8 mouse cellular contexts compared by ENCODE assay signal in the genomic region with DNA sequence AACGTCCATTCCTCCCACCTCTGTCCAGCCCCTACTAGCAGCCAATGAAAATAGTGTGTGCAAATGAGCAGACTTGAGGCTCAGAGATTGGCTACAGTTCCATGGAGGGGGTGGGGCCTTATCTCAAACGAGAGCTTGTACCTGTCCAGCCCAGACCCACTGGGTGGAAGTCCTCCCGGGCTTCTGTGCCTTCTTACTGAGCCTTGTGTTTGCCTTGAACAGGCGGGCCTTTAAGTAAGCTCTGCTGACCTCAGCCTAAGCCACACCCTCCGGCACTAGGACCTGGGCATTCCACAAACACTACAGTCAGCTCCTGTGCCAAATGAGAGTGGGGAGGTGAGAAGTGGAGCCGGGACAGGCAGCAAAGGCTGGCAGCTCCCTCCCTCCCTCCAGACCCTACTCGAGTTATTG. TPM values are rescaled to one million over a fixed set of nuclear protein-coding genes. Genes with fewer than 3 reads are reported as not detected.
DNase-seq lines count a peak whose midpoint lies in the region; ATAC-seq and TF ChIP-seq lines count a peak whose summit lies in the region.

No protein-coding gene starts in this region.

- TF ChIP-seq CTCF in gastrocnemius, adult 2 months (IDR thresholded peaks at IDR 0.05): no peak
- TF ChIP-seq CTCF in thymus, adult 2 months (IDR thresholded peaks at IDR 0.05; ENCODE audit: borderline replicate concordance, control insufficient read depth, extremely low read depth, insufficient read depth, low read length, poor library complexity): no peak

- no peak overlapping the region for H3K27ac ChIP-seq in gastrocnemius, adult 2 months
- H3K27ac ChIP-seq in embryonic facial prominence, embryonic 11.5 days (replicated peaks; ENCODE audit: low read depth, low read length): peak overlapping the region; percentile 35
- H3K27ac ChIP-seq in hindbrain, embryonic 10.5 days: 0 out of 2 replicates have a peak overlapping the region, but pooled peaks have one; percentile 76
- peak overlapping the region; percentile 57 for H3K27ac ChIP-seq in limb, embryonic 12.5 days
- no peak overlapping the region for H3K27ac ChIP-seq in midbrain, embryonic 12.5 days (replicated peaks)
- H3K27ac ChIP-seq in thymus, adult 2 months (ENCODE audit: control insufficient read depth, insufficient read depth, low read length): no peak overlapping the region

- intact Hi-C loops in gastrocnemius, adult 2 months (cut with DNase I): loop anchor here (2.0 kb wide), 1 partner anchor 17 kb away; no protein-coding TSS in a partner anchor
- intact Hi-C loops in gastrocnemius, postnatal 36 days (cut with DNase I): no loop called here

- peak overlapping the region; percentile 10; the same call in 1 of the 2 replicates for H3K4me2 ChIP-seq in embryonic facial prominence, embryonic 11.5 days (ENCODE audit: low read depth, low read length)
- no peak overlapping the region for H3K4me2 ChIP-seq in limb, embryonic 12.5 days
- no peak overlapping the region for H3K4me2 ChIP-seq in midbrain, embryonic 12.5 days (replicated peaks)

- peaks cover 13% of the 10 kb centered on the region for H3K4me1 ChIP-seq in embryonic facial prominence, embryonic 11.5 days (ENCODE audit: control insufficient read depth, insufficient read depth, low read length)
- H3K4me1 ChIP-seq in hindbrain, embryonic 10.5 days (replicated peaks): peaks cover 100% of the 10 kb centered on the region
- peaks cover 44% of the 10 kb centered on the region for H3K4me1 ChIP-seq in limb, embryonic 12.5 days (replicated peaks)
- H3K4me1 ChIP-seq in midbrain, embryonic 12.5 days: peaks cover 53% of the 10 kb centered on the region
- H3K4me1 ChIP-seq in thymus, adult 2 months (replicated peaks; ENCODE audit: control insufficient read depth, insufficient read depth, low read length): peaks cover 29% of the 10 kb centered on the region

- H3K36me3 ChIP-seq in embryonic facial prominence, embryonic 11.5 days (replicated peaks; ENCODE audit: control insufficient read depth, insufficient read depth, low read depth, low read length): no peaks in the 10 kb centered on the region
- peaks cover 3% of the 10 kb centered on the region; the same call in 1 of the 2 replicates for H3K36me3 ChIP-seq in hindbrain, embryonic 10.5 days
- no peaks in the 10 kb centered on the region for H3K36me3 ChIP-seq in limb, embryonic 12.5 days
- no peaks in the 10 kb centered on the region for H3K36me3 ChIP-seq in midbrain, embryonic 12.5 days
- no peaks in the 10 kb centered on the region for H3K36me3 ChIP-seq in thymus, adult 2 months (ENCODE audit: control insufficient read depth, insufficient read depth, low read length)

- peak; percentile 56 for DNase-seq in gastrocnemius, adult 2 months
- no peak for DNase-seq in gastrocnemius, postnatal 36 days
- peak; percentile 83 for DNase-seq in embryonic facial prominence, embryonic 11.5 days (ENCODE audit: low spot score)
- DNase-seq in hindbrain, embryonic 10.5 days (ENCODE audit: low spot score): peak; percentile 69
- no peak for DNase-seq in thymus, postnatal 4 days
- DNase-seq in thymus, adult 2 months: no peak

- TF ChIP-seq POLR2A in thymus, adult 2 months (IDR thresholded peaks at IDR 0.05; ENCODE audit: control insufficient read depth, extremely low read depth, insufficient read depth, low read length, poor library complexity): no peak

- H3K9me3 ChIP-seq in embryonic facial prominence, embryonic 11.5 days (replicated peaks; ENCODE audit: control insufficient read depth, low read length): no peaks in the 10 kb centered on the region
- no peaks in the 10 kb centered on the region for H3K9me3 ChIP-seq in hindbrain, embryonic 10.5 days
- no peaks in the 10 kb centered on the region for H3K9me3 ChIP-seq in limb, embryonic 12.5 days
- H3K9me3 ChIP-seq in midbrain, embryonic 12.5 days: no peaks in the 10 kb centered on the region

- 4% methylated on average over 7 of the region's 7 CpGs for WGBS in embryonic facial prominence, embryonic 11.5 days
- 4% methylated on average over 7 of the region's 7 CpGs for WGBS in hindbrain, embryonic 10.5 days
- 1% methylated on average over 7 of the region's 7 CpGs for WGBS in limb, embryonic 12.5 days
- 4% methylated on average over 7 of the region's 7 CpGs for WGBS in midbrain, embryonic 12.5 days
- WGBS in thymus, adult 2 months: 64% methylated on average over 7 of the region's 7 CpGs

- no peaks in the 10 kb centered on the region for H3K27me3 ChIP-seq in embryonic facial prominence, embryonic 11.5 days (ENCODE audit: control insufficient read depth, insufficient read depth, low read length)
- H3K27me3 ChIP-seq in hindbrain, embryonic 10.5 days (ENCODE audit: insufficient read depth, poor library complexity, severe bottlenecking): peaks cover 19% of the 10 kb centered on the region
- H3K27me3 ChIP-seq in limb, embryonic 12.5 days: peaks cover 8% of the 10 kb centered on the region; the same call in 1 of the 2 replicates
- H3K27me3 ChIP-seq in midbrain, embryonic 12.5 days: no peaks in the 10 kb centered on the region
- H3K27me3 ChIP-seq in thymus, adult 2 months (ENCODE audit: control insufficient read depth, insufficient read depth, low read length): no peaks in the 10 kb centered on the region

- H3K9ac ChIP-seq in embryonic facial prominence, embryonic 11.5 days (replicated peaks; ENCODE audit: low read length): no peak overlapping the region; the same call in 1 of the 2 replicates
- H3K9ac ChIP-seq in limb, embryonic 12.5 days (replicated peaks): no peak overlapping the region
- no peak overlapping the region for H3K9ac ChIP-seq in midbrain, embryonic 12.5 days (replicated peaks)

- H3K4me3 ChIP-seq in gastrocnemius, adult 2 months: no peak overlapping the region
- no peak overlapping the region for H3K4me3 ChIP-seq in embryonic facial prominence, embryonic 11.5 days (ENCODE audit: low read depth, low read length)
- peak overlapping the region; percentile 1; the same call in 1 of the 2 replicates for H3K4me3 ChIP-seq in hindbrain, embryonic 10.5 days
- no peak overlapping the region for H3K4me3 ChIP-seq in limb, embryonic 12.5 days (replicated peaks)
- H3K4me3 ChIP-seq in midbrain, embryonic 12.5 days: no peak overlapping the region
- no peak overlapping the region for H3K4me3 ChIP-seq in thymus, adult 2 months (ENCODE audit: control insufficient read depth, insufficient read depth, low read length)

- ATAC-seq in embryonic facial prominence, embryonic 11.5 days (replicated peaks; ENCODE audit: insufficient number of reproducible peaks, low FRiP score, low TSS enrichment, low read depth): peak; percentile 85
- ATAC-seq in limb, embryonic 12.5 days (ENCODE audit: insufficient number of reproducible peaks, insufficient read depth, low FRiP score, low TSS enrichment, low read depth): peak; percentile 87
- ATAC-seq in midbrain, embryonic 12.5 days (ENCODE audit: low FRiP score, low read depth): peak; percentile 39; the same call in 1 of the 2 replicates

RNA-seq across cellular contexts. Expression of a gene that starts 12.3 kb away (rescaled TPM):
- total RNA-seq in gastrocnemius, adult 2 months (2021): 1 to 10 TPM; 6.6 to 8.8 TPM
- total RNA-seq in gastrocnemius, postnatal 36 days (2021): 1 to 10 TPM; 5.6 to 8.9 TPM
- polyA plus RNA-seq in embryonic facial prominence, embryonic 11.5 days (2014; fragmentation: Nextera tagmentation; extraction: Ambion mirVana): 1.5 and 1.8 TPM in 2 replicates
- polyA plus RNA-seq in hindbrain, embryonic 10.5 days (2016; fragmentation: Nextera tagmentation; extraction: Ambion mirVana): 1.6 and 2.4 TPM in 2 replicates
- polyA plus RNA-seq in limb, embryonic 12.5 days (2016; fragmentation: Nextera tagmentation; extraction: Ambion mirVana): 1.2 and 1.4 TPM in 2 replicates
- 3.0 TPM in 2 replicates for polyA plus RNA-seq in midbrain, embryonic 12.5 days (2016; fragmentation: Nextera tagmentation; extraction: Ambion mirVana)
- 100 and 134 TPM in 2 replicates for polyA plus RNA-seq in thymus, adult 2 months (2012; rRNA removed)

Comparison
In these comparisons a context has a peak if more than half of its experiments do, and no peak if none do; other contexts are left out.
1. DNase-seq: peak in gastrocnemius, adult 2 months (single experiment), embryonic facial prominence, embryonic 11.5 days (single experiment) and hindbrain, embryonic 10.5 days (single experiment); none in gastrocnemius, postnatal 36 days (0 of 2), thymus, postnatal 4 days (single experiment) and thymus, adult 2 months (single experiment).
2. H3K27ac ChIP-seq: peak in embryonic facial prominence, embryonic 11.5 days (single experiment), hindbrain, embryonic 10.5 days (single experiment) and limb, embryonic 12.5 days (single experiment); none in gastrocnemius, adult 2 months (single experiment), midbrain, embryonic 12.5 days (single experiment) and thymus, adult 2 months (single experiment).
3. RNA of a gene that starts 12.3 kb away (polyA plus RNA-seq): 100 to 134 TPM in thymus, adult 2 months; 3.0 TPM in midbrain, embryonic 12.5 days, 1.6 to 2.4 TPM in hindbrain, embryonic 10.5 days, 1.5 to 1.8 TPM in embryonic facial prominence, embryonic 11.5 days and 1.2 to 1.4 TPM in limb, embryonic 12.5 days; every median in the first group is over 10 times any median in the second.
4. Peak in every context shown above with its lines, with median percentiles within 50 percentile points of each other: ATAC-seq.